Mouse (Mus musculus) retina, postnatal 1 day (tissue): ENCODE results near the gene Gm42791.
A peak's percentile ranks its signal among the peaks of the same experiment; 100 is the strongest.

Experiments used
- DNase-seq: peaks from one replicate; pipeline ENCODE4 v3.0.0-alpha.2; 2012

The Gm42791 gene

GRCm38 (mm10) chr5:148976876-148977275 is 18.1 kb downstream of the Gm42791 start:
- no peak for DNase-seq

DNA sequence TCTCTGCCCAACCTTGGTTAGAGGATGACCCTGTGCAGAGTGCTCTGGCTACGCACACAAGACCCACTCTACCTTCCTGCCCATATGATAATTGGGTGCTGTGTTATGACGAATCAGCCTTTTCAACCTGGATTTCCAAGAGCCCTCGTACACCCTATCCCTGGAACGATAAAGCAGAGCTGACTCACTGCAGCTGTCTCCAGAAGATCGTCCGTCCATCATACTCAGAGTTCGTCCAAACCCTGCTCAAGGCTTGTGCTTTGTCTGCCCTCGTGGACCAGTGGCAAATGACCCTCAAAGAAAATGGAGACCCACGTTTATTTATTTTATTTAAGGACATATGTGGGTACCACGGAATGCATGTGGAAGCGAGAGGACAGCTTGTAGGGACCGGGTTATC is 19.9 kb downstream of the Gm42791 start:
- no peak for DNase-seq

GRCm38 (mm10) chr5:148973019-148973668 is 21.8 kb downstream of the Gm42791 start:
- peak; percentile 30 for DNase-seq

DNA sequence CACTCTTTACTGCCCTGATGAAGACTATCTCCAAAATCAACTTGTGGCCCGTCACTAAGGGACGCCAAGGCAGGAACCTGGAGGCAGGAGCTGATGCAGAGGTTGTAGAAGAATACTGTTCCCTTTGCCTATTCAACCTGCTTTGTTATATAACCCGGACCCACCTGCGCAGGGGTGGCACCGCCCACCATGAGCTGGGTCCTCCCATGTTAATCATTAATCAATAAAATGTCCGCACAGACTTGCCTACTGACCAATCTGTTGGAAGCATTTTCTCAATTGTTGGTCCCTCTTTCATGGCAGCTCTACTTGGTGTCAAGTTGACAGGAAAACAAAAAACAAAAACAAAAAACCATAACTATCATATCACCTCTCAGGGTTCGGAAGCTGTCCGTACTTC is 22.8 kb downstream of the Gm42791 start:
- DNase-seq, result no peak

DNA sequence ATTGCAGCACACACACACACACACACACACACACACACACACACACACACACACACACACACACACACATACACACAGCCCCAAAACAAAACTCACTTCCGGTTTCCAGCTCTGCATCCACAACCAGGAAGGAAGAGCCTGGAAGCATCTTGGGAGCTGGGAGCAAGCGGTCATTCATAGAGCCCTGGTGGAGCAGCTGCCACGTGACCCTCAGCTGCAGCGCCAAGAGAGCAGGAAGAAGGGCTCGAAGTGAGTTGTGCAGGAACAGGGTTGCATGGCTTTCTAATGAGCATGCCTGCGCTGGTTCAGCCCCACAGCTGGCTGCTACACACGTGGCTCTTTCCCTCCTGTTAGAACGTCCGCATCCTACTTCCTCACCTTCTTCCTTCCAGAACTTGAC is 25.3 kb downstream of the Gm42791 start:
- DNase-seq, result peak; percentile 21

GRCm38 (mm10) chr5:148968958-148969576 is 25.9 kb downstream of the Gm42791 start:
- no peak for DNase-seq

DNA sequence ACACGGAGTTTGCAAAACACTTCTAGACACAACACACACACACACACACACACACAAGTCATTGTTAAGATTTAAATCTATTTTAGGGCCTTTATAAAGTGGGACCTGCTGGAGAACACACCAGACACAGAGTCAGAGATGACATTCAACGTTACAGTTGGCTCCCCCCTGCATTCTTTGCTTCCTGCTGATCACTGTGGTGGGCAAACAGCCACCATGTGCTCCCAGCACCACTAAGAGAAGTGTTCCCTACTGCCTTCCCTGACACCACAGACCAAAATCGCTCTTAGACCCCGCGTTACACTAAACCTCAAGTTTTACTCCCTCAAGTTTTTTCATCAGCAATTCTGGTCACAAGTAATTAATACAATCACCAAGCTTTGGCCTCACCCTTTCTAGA is 26.8 kb downstream of the Gm42791 start:
- DNase-seq, result no peak

DNA sequence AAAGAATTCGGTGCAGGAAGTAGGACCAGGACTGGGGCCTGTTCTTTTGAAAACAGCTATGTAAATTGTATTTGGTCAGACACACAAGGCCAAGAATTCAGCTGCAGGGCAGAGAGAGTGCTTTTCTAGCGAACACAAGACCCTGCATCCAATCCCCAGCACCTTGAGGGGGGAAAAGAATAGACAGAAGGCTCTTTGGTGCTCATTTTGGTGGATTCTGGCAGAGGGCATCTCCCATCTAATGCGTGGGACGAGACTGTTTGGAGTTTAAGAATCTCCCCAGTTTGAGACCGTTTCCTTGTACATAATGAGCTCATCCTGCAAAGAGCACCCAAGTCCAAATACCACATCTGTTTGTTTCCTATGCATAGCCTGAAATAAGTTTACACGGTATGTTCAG is 28.6 kb downstream of the Gm42791 start:
- no peak for DNase-seq

- DNase-seq, result peak; percentile 60
Measured at GRCm38 (mm10) chr5:148965691-148966333, 29.1 kb downstream of the Gm42791 start.

- DNase-seq, result no peak
Measured at GRCm38 (mm10) chr5:148965089-148965591, 29.8 kb downstream of the Gm42791 start.

- DNase-seq, result no peak
Measured at GRCm38 (mm10) chr5:148964251-148964650, 30.7 kb downstream of the Gm42791 start.

DNA sequence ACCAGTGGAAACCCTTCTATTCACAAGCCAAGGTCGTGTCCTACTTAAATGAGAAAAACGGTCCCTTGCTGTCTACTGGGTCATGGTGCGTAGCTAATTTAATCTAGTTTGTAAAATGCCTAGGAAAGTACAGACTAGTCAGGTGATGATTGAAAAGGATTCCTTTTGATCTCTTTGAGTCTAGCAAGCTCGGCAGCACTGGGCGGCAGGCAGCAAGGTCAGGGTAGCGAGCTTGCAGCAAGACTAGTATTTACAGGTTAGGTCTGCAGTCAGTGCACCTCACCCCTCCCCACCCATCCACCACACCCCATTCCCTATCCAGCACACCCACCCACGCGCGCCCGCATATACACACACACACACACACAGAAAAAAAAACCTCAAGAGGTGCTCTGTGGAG is 34.7 kb downstream of the Gm42791 start:
- DNase-seq, result peak; percentile 30

DNA sequence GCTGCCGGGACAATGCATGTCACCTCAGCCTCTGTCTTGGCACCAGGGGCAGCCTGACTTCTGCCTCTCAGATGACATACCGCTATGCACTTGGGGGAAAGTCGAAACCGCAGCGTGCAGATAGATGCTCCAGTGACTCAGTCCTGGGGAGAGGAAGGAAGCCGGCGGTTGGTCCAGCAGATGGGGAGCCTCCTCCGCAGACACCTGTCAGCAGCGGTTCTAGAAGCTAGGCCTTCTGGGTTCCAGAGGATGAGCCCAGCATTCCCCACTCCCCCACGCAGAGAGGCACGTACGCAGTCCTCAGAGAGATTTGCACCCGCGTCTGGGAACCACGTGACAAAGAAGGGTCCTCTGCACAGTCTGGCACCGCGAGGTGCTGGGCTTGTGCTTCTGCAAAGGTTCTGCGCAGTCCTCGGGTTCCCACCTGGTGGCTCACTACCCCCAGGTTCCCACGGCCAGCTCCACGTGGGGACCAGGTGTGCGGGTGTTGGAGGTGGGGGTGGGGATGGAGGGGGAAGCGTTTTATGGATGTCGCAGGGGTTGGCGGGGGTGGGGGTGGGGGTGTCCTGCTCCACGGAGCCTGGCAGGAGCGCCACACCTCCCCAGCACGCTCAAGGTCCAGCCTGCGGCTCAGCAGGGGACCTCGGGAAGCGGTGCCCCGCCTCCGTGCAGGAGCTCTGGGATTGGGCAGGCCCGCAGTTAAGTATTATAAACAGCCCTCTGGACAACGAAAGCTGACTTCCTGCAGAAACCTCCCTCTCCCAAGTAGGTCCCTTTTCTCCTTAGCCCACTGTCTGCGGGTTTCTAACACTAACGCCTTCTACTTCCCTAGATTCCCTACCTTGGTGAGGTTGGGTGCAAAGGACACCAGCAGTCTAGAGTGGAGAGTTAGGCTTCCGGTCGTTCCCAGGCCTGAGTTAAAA is 35.6 kb downstream of the Gm42791 start:
- DNase-seq, result peak; percentile 63

GRCm38 (mm10) chr5:148958355-148958754 is 36.6 kb downstream of the Gm42791 start:
- DNase-seq, result peak; percentile 27

- DNase-seq, result no peak
Measured at GRCm38 (mm10) chr5:148956898-148957535, 37.9 kb downstream of the Gm42791 start.

- DNase-seq, result no peak
Measured at GRCm38 (mm10) chr5:148956091-148956490, 38.9 kb downstream of the Gm42791 start.

- DNase-seq, result no peak
Measured at GRCm38 (mm10) chr5:148955575-148955974, 39.4 kb downstream of the Gm42791 start.

DNA sequence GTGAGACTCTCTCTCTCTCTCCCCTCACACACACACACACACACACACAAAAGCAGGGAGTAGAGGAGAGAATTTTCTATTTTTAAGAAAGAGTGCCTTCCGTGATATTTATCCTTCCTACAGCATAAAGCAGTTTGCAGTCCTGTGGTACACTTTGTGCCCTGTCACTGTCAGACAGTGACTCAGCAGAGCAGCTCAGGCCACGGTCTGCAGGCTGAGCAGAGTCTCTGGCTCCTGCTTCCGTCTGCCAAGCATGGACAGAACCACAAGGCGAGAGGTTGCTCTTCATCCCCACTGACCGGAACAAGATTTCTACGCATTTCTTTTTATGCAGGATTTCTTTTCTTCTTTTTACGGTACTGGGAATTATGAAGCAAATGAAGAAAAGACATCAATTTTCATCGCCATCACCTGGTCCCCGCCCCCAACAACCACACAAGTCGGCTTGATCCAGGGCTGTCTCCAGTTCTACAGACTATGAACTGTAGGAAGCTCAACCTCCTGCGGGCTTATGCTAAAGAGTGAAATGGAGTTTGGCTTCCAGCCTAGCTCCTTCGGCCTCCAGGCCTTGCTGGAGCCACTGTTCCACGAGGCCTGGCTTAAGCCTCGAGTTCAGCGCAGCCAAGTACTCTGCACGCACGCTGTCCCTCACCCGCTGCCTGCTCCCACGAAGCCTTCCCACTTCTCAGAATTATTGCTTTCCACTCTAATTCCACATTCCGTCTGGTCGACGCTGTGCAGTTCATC is 40.5 kb downstream of the Gm42791 start:
- no peak for DNase-seq

DNA sequence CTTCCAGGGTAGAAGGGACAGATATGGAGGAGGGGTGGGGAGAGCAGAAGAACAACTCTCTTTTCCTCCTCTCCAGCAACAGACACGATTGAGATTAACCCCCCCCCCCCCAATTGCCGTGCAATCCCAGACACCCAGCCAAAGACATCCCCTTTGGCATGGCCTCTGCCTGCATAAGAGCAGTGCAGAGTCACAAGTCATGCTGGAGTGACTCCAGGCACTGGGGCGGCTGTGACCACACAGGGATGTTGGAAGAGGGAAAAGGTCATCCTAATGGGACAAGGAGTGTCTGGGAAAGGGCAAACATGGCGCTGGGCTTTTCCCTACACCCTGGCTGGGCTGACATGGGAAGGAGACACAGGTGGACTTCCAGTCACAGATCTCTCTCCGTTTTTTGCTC is 41.8 kb downstream of the Gm42791 start:
- DNase-seq, result no peak

- DNase-seq, result peak; percentile 57
Measured at GRCm38 (mm10) chr5:148952419-148952818, 42.5 kb downstream of the Gm42791 start.

DNA sequence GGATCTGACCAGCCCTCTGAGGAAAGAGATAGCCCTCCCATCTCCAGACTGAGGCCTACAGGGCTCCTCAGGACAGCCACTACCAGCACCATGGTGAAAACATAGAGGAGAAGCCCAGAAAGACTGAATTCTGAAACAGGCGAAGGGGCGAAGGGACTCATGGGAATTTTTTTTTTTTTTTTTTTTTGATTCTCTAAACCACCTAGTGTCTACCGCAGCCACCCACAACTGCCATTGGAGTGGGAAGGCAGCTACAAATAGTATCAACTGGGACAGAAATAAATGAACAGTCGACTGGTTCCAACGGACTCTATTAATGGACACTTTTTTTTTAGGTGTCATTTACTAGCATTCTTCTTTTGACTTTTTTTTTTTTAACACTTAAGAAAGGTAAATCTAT is 43.6 kb downstream of the Gm42791 start:
- no peak for DNase-seq

DNA sequence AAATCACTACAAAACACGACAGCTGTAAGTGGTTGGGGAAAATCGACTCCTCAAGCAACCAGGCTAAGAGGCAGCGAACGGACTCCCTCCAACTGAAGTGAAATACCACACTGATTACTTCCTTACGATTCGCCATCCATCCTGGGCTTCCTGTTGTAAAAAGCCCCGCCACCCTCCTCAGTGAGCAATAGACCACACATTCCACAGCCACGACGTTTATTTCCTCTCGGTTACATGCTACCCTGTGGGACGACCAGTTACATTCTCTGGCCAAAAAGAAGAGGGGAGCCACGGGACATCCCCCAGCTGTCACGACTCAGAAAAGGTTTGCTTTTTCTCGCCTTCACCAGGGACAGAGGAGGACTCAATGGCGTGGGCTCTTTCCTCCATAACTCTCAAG is 44.9 kb downstream of the Gm42791 start:
- no peak for DNase-seq
